Mouse (Mus musculus): Measurements from ENCODE around the gene B4galt1.

DNA sequence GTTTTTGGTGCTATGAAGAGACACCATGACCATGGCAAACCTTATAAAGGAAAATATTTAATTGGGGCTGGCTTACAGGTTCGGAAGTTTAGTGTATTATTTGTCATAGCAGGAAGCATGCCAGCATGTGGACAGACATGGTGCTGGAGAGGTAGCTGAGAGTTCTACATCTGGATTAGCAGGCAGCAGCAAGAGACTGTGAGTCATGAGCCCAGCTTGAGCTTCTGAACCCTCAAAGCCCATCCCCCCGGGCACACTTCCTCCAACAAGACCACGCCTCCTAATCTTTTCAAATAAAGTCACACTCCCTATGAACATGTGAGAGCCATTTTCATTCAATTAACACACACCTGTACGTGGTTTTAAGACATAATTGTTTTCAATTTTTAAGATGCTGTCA lies 77.4 kb downstream of the B4galt1 start:
- TF ChIP-seq POLR2A (IDR thresholded peaks at IDR 0.05; ENCODE audit: borderline replicate concordance, insufficient read depth, low read length): no peak
- TF ChIP-seq CTCF (IDR thresholded peaks at IDR 0.05; ENCODE audit: borderline replicate concordance, insufficient read depth, low read depth, low read length): no peak
